Mouse (Mus musculus): ENCODE measurements at regions not wholly inside any gene's neighbourhood (a gene's known extent, or its start where the extent isn't known, plus 50 kb on each side); places are given as distances from the start of the nearest gene placed in this dataset.

- no peaks in the 10 kb centered on the region for H3K79me2 ChIP-seq (replicated peaks; ENCODE audit: control insufficient read depth, extremely low read depth, insufficient read depth, poor library complexity, severe bottlenecking)
- in situ Hi-C loops (cut with MboI; ENCODE audit: low pct_ligation_motif_present, low pct_unique_long_range_greater_than_20kb, low sequenced_read_pairs) = no loop called here
- no peak overlapping the region for H3K4me2 ChIP-seq (ENCODE audit: insufficient read depth, low read depth, poor library complexity, severe bottlenecking)
- no peak overlapping the region for H3K9ac ChIP-seq (ENCODE audit: insufficient read depth, low read depth)
- no peaks in the 10 kb centered on the region for H3K36me3 ChIP-seq (replicated peaks in 1 of 2; ENCODE audit: control insufficient read depth in 1 of 2, insufficient read depth in 1 of 2, low read length in 1 of 2)
- H3K4me3 ChIP-seq (replicated peaks in 1 of 3; ENCODE audit: low read depth in 2 of 3, low read length in 2 of 3, poor library complexity in 1 of 3) = no peak overlapping the region
- H3K4me1 ChIP-seq (ENCODE audit: control insufficient read depth in 1 of 2, insufficient read depth in 2 of 2) = no peaks in the 10 kb centered on the region
- TF ChIP-seq PAX5 (IDR thresholded peaks at IDR 0.05; ENCODE audit: low read length) = no peak
- TF ChIP-seq ZMIZ1 (IDR thresholded peaks at IDR 0.05; ENCODE audit: low read depth, low read length) = no peak
- no peak for TF ChIP-seq POLR2A (IDR thresholded peaks at IDR 0.05; ENCODE audit: low read depth, low read length)
- no peak for TF ChIP-seq CHD1 (IDR thresholded peaks at IDR 0.05; ENCODE audit: low read depth, low read length)
- no peak for TF ChIP-seq JUND (conservative IDR thresholded peaks at IDR 0.05; ENCODE audit: low read depth, low read length)
- TF ChIP-seq ZNF384 (IDR thresholded peaks at IDR 0.05; ENCODE audit: low read depth, low read length) = no peak
- no peak for TF ChIP-seq RCOR1 (conservative IDR thresholded peaks at IDR 0.05; ENCODE audit: low read depth, low read length)
- no peak for TF ChIP-seq POLR2AphosphoS2 (IDR thresholded peaks at IDR 0.05; ENCODE audit: low read depth, low read length)
- no peak for TF ChIP-seq USF1 (IDR thresholded peaks at IDR 0.05; ENCODE audit: low read depth, low read length)
- no peak for TF ChIP-seq ZKSCAN1 (IDR thresholded peaks at IDR 0.05; ENCODE audit: borderline replicate concordance, low read depth, low read length)
- TF ChIP-seq GABPA (IDR thresholded peaks at IDR 0.05; ENCODE audit: insufficient replicate concordance, low read depth, low read length) = no peak
- no peak for TF ChIP-seq RAD21 (IDR thresholded peaks at IDR 0.05; ENCODE audit: low read depth, low read length)
- no peak for TF ChIP-seq MEF2A (IDR thresholded peaks at IDR 0.05; ENCODE audit: borderline replicate concordance, low read depth, low read length)
- no peak for TF ChIP-seq MYC (IDR thresholded peaks at IDR 0.05; ENCODE audit: low read depth, low read length)
- TF ChIP-seq UBTF (IDR thresholded peaks at IDR 0.05; ENCODE audit: low read depth, low read length) = no peak
- TF ChIP-seq IRF4 (IDR thresholded peaks at IDR 0.05; ENCODE audit: low read depth, low read length) = no peak
- dilution Hi-C loops (cut with MboI; ENCODE audit: extremely low pct_ligation_motif_present, extremely low pct_unique_long_range_greater_than_20kb, low sequenced_read_pairs) = no loop called here
- DNase-seq (ENCODE audit: extremely low read depth) = no peak
- H3K9me3 ChIP-seq (replicated peaks; ENCODE audit: low read length) = peaks cover 5% of the 10 kb centered on the region
- H3K27me3 ChIP-seq (replicated peaks) = no peaks in the 10 kb centered on the region
- no peak overlapping the region for H3K27ac ChIP-seq (ENCODE audit: insufficient read depth, low read depth)
These were observed 105.2 kb downstream of the Cdca7 start for GRCm38 (mm10) chr2:72581136-72581535.

GRCm38 (mm10) chr2:72588814-72589213 is 112.9 kb downstream of the Cdca7 start:
- in situ Hi-C loops (cut with MboI; ENCODE audit: low pct_ligation_motif_present, low pct_unique_long_range_greater_than_20kb, low sequenced_read_pairs) (no loop called here), dilution Hi-C loops (cut with MboI; ENCODE audit: extremely low pct_ligation_motif_present, extremely low pct_unique_long_range_greater_than_20kb, low sequenced_read_pairs) (no loop called here)
- Histone ChIP-seq H3K27me3 (replicated peaks) (no peaks in the 10 kb centered on the region), H3K4me2 (ENCODE audit: insufficient read depth, low read depth, poor library complexity, severe bottlenecking) (peak overlapping the region; percentile 44; the same call in 1 of the 2 replicates), H3K4me3 (replicated peaks in 1 of 3; ENCODE audit: low read depth in 2 of 3, low read length in 2 of 3, poor library complexity in 1 of 3) (no peak overlapping the region), H3K36me3 (replicated peaks in 1 of 2; ENCODE audit: control insufficient read depth in 1 of 2, insufficient read depth in 1 of 2, low read length in 1 of 2) (no peaks in the 10 kb centered on the region), H3K27ac (ENCODE audit: insufficient read depth, low read depth) (no peak overlapping the region), H3K9me3 (replicated peaks; ENCODE audit: low read length) (peaks cover 5% of the 10 kb centered on the region), H3K4me1 (ENCODE audit: control insufficient read depth in 1 of 2, insufficient read depth in 2 of 2) (peaks cover 0 to 7% of the 10 kb centered on the region in 2 experiments; a peak in 2 of 4 replicates), H3K9ac (ENCODE audit: insufficient read depth, low read depth) (no peak overlapping the region), H3K79me2 (replicated peaks; ENCODE audit: control insufficient read depth, extremely low read depth, insufficient read depth, poor library complexity, severe bottlenecking) (no peaks in the 10 kb centered on the region)
- no peak for DNase-seq (ENCODE audit: extremely low read depth)
- TF ChIP-seq CTCF (conservative IDR thresholded peaks at IDR 0.05 in 1 of 2, IDR thresholded peaks at IDR 0.05 in 1 of 2; ENCODE audit: low read depth in 2 of 2, low read length in 2 of 2) (no peak), MYC (IDR thresholded peaks at IDR 0.05; ENCODE audit: low read depth, low read length) (no peak), ELF1 (IDR thresholded peaks at IDR 0.05; ENCODE audit: low read depth, low read length) (no peak), POLR2AphosphoS2 (IDR thresholded peaks at IDR 0.05; ENCODE audit: low read depth, low read length) (no peak), ZMIZ1 (IDR thresholded peaks at IDR 0.05; ENCODE audit: low read depth, low read length) (no peak), ETS1 (conservative IDR thresholded peaks at IDR 0.05; ENCODE audit: low read depth, low read length) (no peak), RCOR1 (conservative IDR thresholded peaks at IDR 0.05; ENCODE audit: low read depth, low read length) (no peak), JUN (IDR thresholded peaks at IDR 0.05; ENCODE audit: insufficient read depth, low read depth, low read length) (no peak), MAZ (IDR thresholded peaks at IDR 0.05; ENCODE audit: low read depth, low read length) (no peak), TCF12 (IDR thresholded peaks at IDR 0.05; ENCODE audit: low read depth, low read length) (no peak), EP300 (IDR thresholded peaks at IDR 0.05; ENCODE audit: low read length) (no peak), USF1 (IDR thresholded peaks at IDR 0.05; ENCODE audit: low read depth, low read length) (no peak), PAX5 (IDR thresholded peaks at IDR 0.05; ENCODE audit: low read length) (no peak), MXI1 (IDR thresholded peaks at IDR 0.05; ENCODE audit: low read depth, low read length) (no peak), HCFC1 (IDR thresholded peaks at IDR 0.05; ENCODE audit: low read depth, low read length) (no peak), MAFK (IDR thresholded peaks at IDR 0.05; ENCODE audit: insufficient replicate concordance, low read length) (no peak), SMC3 (IDR thresholded peaks at IDR 0.05; ENCODE audit: low read depth, low read length) (no peak), SIN3A (IDR thresholded peaks at IDR 0.05; ENCODE audit: low read length) (no peak)
